Mouse (Mus musculus) layer of hippocampus, adult 2 months (tissue): ENCODE data around the gene Sh2d3c. TPM values are rescaled to one million over a fixed set of nuclear protein-coding genes. Genes with fewer than 3 reads are reported as not detected.

Source experiments
- DNase-seq, 2 experiments: peaks; one replicate each; pipeline ENCODE4 v3.0.0; 2022; ENCODE audit warnings: low spot score in 2 of 2
- H3K27ac ChIP-seq: fragments of 200-600 bp; 2 replicates; pipeline ENCODE4 v1.8.1; 2022
- H3K4me3 ChIP-seq: fragments of 200-600 bp; 2 replicates; pipeline ENCODE4 v1.8.1; 2022; ENCODE audit warnings: mild to moderate bottlenecking
- CTCF ChIP-seq: fragments of 200-600 bp; conservative IDR thresholded peaks from 2 replicates; pipeline ENCODE4 v1.8.1; 2022; ENCODE audit warnings: antibody characterized with exemption, mild to moderate bottlenecking, moderate library complexity
- total RNA-seq, 2 experiments: library from RNA; stranded (reverse); gene quantifications; 2 replicates each; pipeline ENCODE4 v1.2.3; 2021

Sh2d3c gene
- total RNA-seq, 2 experiments from 2014 or later = 18.9 to 20.1 TPM

- Histone ChIP-seq H3K27ac (no peak within 1 kb of the TSS), H3K4me3 (no peak within 1 kb of the TSS)
- DNase-seq = no peak
- no peak for TF ChIP-seq CTCF
Observed at GRCm38 (mm10) chr2:32704021-32704421, 16.8 kb upstream of the Sh2d3c start, which contains the start of gene Fpgs. Gene Fpgs (minus strand): TSS chr2:32704145.

GRCm38 (mm10) chr2:32705018-32705417, 15.8 kb upstream of the Sh2d3c start:
- no peak for DNase-seq
- TF ChIP-seq CTCF = no peak
- no peak overlapping the region for H3K4me3 ChIP-seq
- H3K27ac ChIP-seq = no peak overlapping the region

- TF ChIP-seq CTCF = no peak
- Histone ChIP-seq H3K4me3 (no peak overlapping the region), H3K27ac (no peak overlapping the region)
- DNase-seq = no peak
Observed at GRCm38 (mm10) chr2:32706971-32707370, 13.9 kb upstream of the Sh2d3c start.

GRCm38 (mm10) chr2:32708643-32709042, 12.2 kb upstream of the Sh2d3c start:
- DNase-seq = peak in 1 of 2 experiments; percentile 56
- no peak overlapping the region for H3K4me3 ChIP-seq
- no peak overlapping the region for H3K27ac ChIP-seq
- peak; percentile 95 for TF ChIP-seq CTCF

- no peak for DNase-seq
- Histone ChIP-seq H3K4me3 (no peak overlapping the region), H3K27ac (no peak overlapping the region)
- no peak for TF ChIP-seq CTCF
Observed at GRCm38 (mm10) chr2:32709521-32710137, 11.2 kb upstream of the Sh2d3c start.

- H3K4me3 ChIP-seq = no peak overlapping the region
- no peak for DNase-seq
- H3K27ac ChIP-seq = no peak overlapping the region
- no peak for TF ChIP-seq CTCF
Observed at GRCm38 (mm10) chr2:32710425-32710824, 10.4 kb upstream of the Sh2d3c start.

GRCm38 (mm10) chr2:32711301-32712056, 9.4 kb upstream of the Sh2d3c start:
- peak; percentile 28 for TF ChIP-seq CTCF
- no peak for DNase-seq
- Histone ChIP-seq H3K4me3 (peak overlapping the region; percentile 91), H3K27ac (peak overlapping the region; percentile 99; the same call in 1 of the 2 replicates)

GRCm38 (mm10) chr2:32712108-32712551, 8.7 kb upstream of the Sh2d3c start:
- peak overlapping the region; percentile 91 for H3K4me3 ChIP-seq
- TF ChIP-seq CTCF = no peak
- peak in 1 of 2 experiments; percentile 35 for DNase-seq
- H3K27ac ChIP-seq = peak overlapping the region; percentile 99

GRCm38 (mm10) chr2:32712586-32712933, 8.3 kb upstream of the Sh2d3c start:
- no peak for TF ChIP-seq CTCF
- H3K27ac ChIP-seq = peak overlapping the region; percentile 99
- peak; percentile 93 to 94 for DNase-seq
- H3K4me3 ChIP-seq = peak overlapping the region; percentile 91

GRCm38 (mm10) chr2:32712934-32713817, 7.7 kb upstream of the Sh2d3c start, which contains the start of gene Cdk9:
Gene Cdk9 (minus strand): TSS chr2:32713076.
- peak; percentile 98 for TF ChIP-seq CTCF
- Histone ChIP-seq H3K27ac (peak within 1 kb of the TSS; percentile 99), H3K4me3 (peak within 1 kb of the TSS; percentile 91)

GRCm38 (mm10) chr2:32714117-32714986, 6.5 kb upstream of the Sh2d3c start:
- no peak overlapping the region for H3K4me3 ChIP-seq
- peak overlapping the region; percentile 99 for H3K27ac ChIP-seq
- no peak for TF ChIP-seq CTCF
- no peak for DNase-seq

More at GRCm38 (mm10) chr2:32712934-32713817, 7.7 kb upstream of the Sh2d3c start, which contains the start of gene Cdk9:
- peak; percentile 91 to 94 for DNase-seq

GRCm38 (mm10) chr2:32714987-32715425, 5.8 kb upstream of the Sh2d3c start:
- no peak for DNase-seq
- 0 out of 2 replicates have a peak, but pooled peaks have one; percentile 10 for TF ChIP-seq CTCF
- Histone ChIP-seq H3K4me3 (no peak overlapping the region), H3K27ac (peak overlapping the region; percentile 36; the same call in 1 of the 2 replicates)
